Mouse (Mus musculus): ENCODE results near the gene Vipas39.
A peak's percentile ranks its signal among the peaks of the same experiment; 100 is the strongest.
"Not testable (repeated sequence)": the region's sequence is repeated elsewhere in the genome, so short reads cannot be mapped to it uniquely, and the experiment has no call there.

Gene Vipas39

DNA sequence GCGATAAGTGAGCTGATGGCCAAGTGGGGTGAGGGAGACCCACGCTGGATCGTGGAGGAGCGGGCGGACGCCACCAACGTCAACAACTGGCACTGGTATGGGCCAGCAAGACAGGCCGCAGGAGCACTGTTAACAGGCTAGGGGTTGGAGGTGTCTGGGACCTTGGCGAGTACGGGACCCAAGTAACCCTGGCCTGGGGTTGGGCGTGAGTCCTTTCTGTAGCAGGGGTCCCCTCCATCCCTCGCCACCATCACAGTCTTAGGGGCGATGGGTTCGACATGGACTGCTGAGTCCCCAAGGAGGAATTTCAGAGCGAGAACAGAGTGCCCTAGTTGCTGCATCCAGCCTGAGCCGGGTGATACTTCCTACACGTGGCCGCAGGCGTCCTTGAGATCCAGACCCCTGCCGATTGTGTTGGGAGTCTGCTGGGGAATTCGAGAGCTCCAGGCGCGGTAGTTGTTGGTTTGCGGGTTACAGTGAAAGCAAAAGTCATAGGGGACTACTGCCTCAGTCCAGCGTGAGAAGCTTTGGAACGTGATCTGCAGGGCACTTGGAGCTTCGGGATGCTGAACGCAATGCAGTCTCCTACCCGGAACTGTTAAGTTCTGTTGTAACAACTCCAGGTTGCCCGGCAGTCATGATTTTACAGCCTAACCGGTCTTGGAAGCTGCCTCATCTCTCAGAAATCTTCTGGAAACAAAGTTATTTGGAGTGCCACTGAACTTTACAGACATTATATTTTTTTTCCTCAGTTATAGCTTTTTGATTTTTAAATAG is 959 bp upstream of the Vipas39 start:
- no peak for DNase-seq

DNA sequence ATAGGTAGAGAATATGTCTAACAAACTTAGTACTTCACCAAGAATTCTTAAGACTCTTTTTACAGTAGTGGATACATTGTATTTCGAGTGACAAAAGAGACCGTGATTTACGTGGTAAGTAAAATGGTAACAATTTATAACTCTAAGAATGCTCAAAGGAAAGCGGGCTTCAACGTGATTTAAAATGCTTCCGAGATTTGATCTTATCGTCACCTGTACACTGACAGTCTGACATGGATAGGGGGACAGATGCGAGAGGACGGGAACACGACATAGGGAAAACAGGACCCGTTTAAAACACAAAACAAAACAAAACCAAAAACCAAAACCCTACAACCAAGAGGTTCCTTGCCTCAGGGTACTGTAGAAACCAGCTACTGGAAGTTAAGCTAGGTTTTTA is 612 bp downstream of the Vipas39 start:
- peak; percentile 30 for DNase-seq

DNA sequence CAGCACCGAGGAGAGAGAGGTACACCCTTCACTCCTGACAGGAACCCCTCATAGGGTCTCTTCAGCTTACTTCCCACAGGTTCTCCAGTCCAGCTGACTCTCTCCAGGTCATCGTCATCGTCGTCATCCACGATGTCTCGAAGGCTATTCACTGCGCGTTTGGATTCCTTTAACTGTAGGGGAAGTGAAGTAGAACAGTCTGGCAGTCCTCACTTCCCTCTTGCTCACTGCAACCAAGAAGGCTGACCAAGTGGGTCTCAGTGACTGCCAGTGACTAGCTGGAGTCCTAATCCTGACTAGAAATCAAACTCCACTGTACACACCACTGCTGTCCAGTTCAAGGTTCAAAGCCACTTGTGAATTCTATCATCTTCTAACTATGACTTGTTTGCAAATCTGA is 5.5 kb downstream of the Vipas39 start:
- no peak for DNase-seq

DNA sequence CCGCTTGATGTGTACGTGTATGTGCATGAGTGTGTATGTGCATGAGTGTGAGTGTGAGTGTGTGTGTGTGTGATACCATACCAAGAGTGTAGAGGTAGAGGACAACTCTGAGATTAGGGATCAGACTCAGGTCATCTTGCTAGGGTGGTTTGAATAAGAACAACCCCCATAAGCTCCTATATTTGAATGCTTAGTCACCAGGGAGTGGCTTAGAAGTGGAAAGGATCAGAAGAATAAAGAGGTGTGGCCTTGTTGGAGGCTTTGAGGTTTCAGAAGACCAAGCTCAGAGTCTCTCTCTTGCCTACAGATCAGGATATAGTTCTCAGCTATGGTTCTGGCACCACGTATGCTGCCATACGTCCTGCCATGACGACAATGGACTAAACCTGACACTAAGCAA is 9.4 kb downstream of the Vipas39 start:
- DNase-seq: no peak

DNA sequence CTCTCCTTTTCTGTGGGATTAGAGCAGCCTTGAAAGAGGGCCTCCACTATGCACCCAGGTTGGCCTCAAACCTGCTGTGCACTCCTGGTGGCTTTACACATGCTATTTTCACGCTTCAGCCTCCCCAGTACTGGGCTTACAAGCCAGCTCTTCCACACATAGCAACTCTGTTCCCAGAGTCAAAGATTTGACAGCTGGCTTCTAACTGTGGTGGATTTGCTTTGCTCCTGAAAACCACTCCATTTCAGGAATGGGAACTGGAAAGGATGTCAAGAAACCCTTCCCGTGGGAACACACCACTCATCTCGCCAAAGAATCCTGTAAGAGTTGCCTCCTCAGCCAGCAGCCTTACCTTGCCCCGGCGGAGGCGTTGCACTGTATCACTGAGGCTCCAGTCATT is 12.2 kb downstream of the Vipas39 start:
- no peak for DNase-seq

DNA sequence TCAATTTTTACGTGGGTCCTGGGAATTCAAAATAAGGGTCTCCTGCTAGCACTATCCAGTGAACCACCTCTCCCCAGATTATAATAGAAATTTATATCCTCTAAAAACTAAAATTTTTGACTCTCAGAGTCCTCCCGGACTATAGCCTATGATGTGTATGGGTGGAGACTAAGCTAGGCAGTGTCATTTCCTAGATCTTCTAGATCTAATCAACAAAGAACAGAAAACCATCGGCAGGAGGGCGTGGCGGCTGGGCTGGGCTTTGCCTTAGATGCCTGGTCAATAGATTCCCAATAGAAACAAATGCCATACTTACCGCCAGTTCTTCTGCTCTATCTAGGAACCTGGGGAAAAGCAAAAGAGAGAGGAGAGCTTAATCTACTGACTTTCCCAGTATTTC is 15.9 kb downstream of the Vipas39 start:
- no peak for DNase-seq

DNA sequence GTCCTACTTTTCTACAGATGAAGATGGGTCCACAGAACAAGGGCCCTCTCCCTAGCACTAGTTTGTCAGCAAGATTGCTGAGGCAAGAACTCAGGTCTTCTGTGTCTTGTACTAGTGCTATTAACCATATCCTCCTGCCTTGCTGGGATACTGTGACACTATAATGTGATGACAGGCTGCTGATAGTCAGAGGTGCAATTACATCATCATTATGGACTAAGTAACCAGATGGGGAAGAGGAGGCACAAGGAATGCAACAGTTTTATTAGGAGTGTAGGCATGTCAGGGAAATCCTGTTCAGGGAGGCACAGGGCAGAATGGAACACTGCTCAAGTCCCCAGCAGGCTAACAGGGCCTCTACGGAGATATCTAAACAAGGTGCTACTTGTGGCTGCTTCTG is 27.4 kb downstream of the Vipas39 start, which contains the start of gene Noxred1:
TSS of gene Noxred1 (minus strand) at position 101 of the 400 bp plus-strand sequence.
- DNase-seq: no peak

DNA sequence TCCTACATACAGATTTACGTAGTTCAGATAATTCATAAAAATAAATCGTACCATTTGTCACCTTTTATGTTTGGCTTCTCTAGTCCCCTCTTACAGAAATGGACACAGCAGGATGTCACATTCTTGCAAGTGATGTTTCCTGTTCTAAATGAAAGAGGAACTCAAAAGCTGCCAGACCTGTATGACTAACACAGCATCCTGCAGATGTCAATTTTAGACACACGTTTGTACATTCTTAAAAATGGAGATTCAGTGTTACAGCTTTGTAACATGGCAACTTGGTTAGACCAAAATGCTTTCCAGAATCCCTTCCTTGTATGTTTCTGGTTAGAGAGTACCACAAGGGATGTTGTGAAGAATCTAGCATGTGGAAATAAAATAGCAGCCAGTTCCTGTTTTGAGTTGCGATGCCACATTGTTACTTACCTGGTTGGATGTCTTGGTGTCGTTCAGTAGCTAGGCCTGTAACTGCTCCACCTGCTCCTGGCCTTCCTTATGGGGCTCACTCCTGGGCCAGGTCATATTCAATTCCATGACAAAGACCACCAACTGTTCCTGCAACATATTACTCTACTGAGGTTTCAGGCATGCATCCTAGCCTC is 29.1 kb downstream of the Vipas39 start:
- no peak for DNase-seq

DNA sequence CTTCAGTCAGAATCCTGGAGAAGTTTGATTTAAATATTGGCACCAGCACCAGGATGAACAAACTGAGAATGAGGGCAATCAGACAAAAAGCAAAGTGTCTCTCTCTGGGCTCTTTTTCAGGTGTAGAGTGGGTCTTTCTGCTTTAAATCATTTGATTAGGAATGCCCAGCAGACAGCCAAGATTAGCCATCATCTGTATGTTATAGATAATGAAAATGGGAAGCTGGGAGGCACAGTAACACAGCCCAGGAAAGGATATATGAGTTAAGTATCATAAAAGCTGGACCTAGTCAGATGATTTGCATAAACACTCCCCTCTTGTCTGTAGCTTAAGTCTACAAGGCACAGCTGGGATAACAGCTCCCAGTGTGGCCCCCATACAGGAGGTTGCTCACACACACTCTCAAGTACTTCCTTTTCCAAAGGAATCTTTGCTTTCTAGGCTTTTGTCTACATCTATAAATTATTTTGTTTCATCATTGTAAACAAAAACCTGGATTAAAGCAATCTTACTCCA is 35.6 kb downstream of the Vipas39 start:
- DNase-seq: no peak

DNA sequence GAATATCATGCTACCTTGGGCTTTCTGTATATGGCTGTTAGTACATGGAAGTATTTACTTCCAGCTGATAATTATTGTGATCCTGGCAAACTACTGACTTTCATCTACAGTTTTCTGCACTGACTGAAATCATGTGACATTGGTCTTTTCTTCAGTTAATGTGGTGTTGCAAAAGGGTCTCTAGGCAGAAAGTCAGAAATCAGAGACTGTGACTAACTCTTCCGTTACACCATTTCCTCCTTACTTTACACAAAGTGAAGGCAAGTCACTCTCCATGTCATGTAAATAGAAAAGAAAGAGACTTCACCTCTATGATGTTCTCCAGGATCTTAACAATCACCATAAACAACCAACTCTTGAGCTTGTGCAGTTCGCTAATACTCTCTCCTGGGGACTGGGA is 36.4 kb downstream of the Vipas39 start:
- DNase-seq: no peak

DNA sequence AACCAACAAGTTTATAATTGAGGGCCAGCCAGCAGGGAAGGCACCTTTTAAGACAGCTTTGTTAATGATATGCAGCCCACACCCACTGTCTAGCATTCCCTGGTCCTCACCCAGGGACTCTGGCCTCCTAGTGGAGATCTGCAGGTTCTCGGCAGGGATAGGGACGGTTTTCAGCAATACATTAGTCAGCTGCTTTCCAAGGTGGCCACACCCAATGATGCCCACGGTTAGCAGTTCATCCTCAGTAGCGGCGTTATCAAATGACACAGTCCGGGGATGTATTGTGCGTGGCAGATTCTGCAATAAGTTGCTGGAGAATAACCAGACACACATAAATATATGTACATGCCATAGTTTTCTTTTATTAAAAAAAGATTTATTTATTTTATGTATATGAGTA is 39.3 kb downstream of the Vipas39 start:
- DNase-seq: no peak

DNA sequence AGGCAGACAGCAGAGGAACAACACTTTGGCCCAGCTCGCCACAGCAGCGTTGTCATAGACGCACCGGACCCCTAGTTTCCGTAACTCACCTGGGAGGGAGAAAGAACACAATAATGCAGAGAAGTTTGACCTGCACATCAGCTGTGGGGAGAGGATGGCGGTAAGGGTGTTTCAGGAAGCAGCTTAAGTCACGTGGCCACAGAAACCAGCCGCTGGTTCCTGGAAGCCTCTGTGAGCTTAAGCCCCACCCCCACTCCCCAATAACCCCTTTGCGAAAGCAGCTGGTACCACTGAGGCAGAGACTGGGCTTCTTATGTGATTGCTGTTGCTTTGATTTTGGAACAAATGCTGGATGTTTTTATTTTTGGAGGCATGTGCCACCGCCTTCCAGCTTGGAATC is 41.1 kb downstream of the Vipas39 start:
- DNase-seq: no peak

DNA sequence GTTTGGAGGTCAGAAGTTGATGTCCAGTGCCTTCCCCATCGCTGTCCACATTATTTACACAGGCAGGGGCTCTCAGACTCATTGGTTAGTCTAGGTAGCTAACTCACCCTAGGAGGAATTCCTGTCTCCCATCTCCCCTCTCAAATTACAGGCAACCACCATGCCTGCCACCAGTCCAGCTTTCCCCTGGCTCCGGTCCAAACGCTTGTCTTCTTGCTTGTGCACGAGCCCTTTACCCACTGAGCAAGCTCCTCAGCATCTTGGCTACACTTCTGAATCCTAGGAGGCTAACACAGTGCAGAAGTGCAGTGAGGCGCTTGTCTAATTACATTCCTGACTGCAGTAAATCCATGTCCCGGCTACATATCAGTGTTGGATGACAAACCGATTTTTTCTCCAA is 46.7 kb downstream of the Vipas39 start:
- DNase-seq: no peak

DNA sequence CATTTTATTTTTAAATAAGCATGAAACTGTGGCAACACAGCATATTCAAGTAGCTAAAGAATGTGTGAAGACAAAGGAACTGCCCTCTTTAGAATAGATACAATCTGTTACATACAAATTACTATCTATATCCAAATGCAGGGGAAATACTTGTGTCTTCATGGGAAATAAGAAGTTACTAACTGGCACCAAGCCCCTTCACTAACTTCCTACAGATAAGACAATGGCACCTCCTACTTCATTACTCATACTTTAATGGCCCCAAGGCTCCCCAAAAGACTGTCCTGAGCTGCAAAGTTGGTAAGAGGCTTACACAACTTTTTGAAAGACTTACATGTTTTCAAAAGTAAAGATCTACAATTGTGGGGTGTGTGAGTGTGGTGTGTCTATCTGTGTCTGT is 48.5 kb downstream of the Vipas39 start:
- DNase-seq: no peak

DNA sequence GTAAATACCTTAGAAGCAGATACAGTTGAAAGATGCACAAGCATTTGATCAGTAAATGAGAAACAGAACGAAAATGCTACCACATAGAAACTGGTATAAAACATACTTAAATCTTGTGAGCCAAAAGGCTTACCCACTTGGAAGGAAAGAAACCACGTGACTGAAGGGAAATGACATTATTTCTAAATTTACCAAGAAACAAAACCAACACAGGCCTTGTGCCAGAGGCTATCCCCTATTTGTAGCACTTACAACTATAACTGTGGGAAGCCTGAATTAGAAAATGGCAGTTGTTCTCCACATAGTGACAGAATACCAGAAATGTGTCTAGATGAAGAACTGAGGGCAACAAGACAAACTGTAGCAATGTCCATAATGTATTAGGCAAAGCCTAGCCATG is 50.0 kb downstream of the Vipas39 start:
- DNase-seq: no peak

DNA sequence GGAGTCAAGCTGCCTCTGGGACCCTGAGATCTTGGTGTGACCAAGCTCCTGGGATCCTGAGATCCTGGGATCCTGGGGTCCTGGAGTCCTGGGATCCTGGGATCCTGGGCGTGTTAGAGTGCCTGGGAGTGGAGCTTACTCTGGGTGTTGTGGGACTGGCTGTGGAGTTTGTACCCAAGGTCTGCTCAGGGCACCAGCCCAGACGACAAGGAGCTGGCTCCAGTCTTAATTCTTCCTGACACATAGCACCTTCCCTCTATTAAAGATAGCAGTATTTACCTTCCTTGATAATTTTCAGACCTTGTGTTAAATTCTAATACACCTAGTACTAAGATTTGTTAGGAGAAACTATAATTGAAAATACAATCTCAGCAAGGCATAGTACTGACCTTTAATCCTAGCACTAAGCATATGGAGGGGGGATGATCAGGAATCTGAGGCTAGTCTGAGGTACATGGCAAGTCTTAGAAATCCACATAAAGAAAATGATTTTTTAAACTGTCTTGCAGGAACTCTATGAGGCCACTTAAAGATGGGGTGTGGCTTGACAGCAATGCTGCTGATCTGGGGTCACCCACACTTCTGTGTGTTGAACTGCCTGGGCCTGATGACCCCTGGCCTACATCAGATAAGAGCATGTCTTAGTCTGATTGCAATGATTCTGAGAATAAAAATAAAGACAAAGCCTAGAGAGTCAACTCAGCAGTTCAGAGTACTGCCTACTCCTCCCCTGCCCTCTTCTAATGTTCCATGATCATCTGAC is 53.0 kb downstream of the Vipas39 start:
- no peak for DNase-seq

DNA sequence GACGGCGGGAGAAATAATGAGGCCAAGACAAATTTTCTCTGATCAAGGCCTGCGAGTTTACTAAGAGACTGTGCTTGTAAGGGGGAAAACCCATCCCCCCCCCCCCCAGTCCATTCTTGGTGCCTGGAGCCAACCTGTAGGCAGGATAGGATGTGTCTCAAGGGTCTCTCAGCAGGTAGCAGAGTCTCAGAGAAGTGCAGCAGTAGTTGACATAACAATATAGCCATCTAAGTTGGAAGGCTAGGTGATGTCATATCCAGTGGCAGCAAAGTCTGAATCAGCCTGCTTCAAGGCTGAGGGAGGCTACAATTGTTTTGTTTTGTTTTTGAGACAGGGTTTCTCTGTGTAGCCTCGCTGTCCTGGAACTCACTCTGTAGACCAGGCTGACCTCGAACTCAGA is 60.3 kb downstream of the Vipas39 start:
- DNase-seq: not testable (repeated sequence)

DNA sequence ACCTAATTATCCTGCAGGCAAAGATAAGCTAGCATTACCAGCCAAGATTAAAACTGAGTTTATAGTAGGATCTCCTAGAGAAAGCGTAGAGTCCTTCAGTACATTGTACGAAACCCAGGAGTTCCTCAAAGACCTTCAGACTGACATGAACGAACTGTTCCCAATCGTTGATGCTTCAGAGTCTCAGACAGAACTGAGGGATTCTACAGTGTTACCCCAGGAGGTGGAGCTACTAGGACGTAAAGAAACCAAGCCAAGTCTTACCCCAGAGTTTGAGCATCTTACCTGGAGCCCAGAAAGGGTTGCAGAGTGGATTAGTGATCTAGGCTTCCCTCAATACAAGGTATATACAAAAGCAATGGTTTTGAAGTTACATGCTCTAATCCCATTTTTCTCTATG is 64.4 kb downstream of the Vipas39 start:
- no peak for DNase-seq

DNA sequence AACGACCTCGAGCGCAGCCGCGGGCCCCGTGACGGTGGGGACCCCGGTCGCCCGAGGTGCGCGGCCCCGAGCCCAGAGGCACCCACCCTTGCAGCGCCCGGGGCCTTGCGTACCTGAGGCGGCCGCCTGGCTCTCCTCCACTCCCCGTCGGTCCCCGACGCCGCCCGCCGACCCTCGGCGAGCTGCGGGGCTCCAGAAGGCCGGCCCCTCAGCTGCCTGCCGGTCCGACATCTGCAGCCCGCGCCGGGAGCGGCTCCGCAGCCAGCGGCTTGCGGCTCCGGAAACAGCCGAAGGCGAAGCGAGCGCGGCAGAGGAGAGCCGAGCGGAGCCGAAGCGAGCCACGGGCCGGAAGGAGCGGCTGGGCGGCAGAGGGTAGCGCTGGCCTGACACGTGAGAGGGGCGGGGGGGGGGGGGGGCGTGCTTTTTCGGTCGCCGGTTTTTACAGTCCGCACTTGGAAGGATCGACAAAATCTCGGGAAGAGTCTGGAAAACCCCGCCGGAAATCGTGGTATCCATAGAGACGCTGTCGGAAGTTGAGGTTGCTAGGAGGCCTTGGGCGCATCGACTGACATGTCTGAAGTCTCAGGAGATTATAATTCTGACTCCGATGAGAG is 66.0 kb downstream of the Vipas39 start, which contains the start of gene Tmed8:
TSS of gene Tmed8 (minus strand) at position 482 of the 614 bp plus-strand sequence.
- DNase-seq: peak; percentile 75

DNA sequence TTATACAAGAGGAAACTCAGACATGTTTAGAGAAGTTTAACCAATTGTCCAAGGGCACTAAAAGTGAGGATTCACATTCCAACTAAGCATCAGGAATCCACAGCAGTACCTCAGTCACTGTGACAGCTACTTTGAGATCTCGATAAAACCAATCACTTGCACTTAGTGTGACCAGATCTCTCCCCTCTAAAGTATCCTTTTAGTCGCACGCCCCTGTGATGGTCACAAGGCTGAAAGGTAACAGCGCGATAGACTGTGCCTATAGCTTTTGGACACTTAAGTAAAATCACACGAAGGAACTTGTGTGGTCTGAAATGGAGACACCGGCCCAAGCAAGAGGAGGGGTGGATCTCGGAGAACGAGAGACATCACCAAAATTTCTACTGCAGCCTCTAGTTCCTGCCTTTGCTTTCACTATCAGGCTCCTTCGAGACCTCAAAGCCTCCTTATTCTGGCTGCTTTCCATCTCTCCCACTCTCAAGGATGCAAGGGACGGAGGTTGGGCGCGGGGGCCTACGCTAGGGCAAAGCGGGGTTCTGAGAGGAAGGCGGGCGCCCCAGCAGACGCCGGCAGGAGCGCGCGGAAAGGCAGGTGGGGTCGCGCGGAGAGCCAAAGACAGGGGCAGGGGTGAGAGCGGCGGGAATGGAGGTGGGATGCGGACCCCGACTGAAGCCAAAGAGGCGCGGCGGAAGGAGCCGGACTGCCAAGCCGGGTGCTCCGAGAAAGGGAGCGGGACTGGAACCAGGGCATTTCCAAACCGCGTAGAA is 66.7 kb downstream of the Vipas39 start, which contains the start of gene Samd15:
TSS of gene Samd15 (plus strand) at position 518 of the 767 bp plus-strand sequence.
- DNase-seq: peak; percentile 54

DNA sequence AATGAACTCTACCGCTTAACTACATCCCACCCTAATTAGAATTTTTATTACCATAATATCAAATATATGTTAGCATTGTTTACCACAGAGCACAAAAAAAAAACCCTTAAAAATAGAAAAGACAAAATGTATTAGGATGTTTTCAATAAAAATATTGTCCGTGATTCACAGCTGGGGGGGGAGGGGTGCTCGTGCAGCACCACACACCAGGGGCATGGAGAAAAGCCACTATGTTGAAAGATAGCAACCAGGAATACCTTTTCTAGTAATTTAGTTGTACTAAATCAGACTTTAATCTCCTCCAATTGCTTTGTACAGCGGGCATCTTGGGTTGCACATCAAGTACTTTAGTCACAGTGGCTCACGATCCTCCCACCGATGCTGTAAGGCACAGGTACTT is 67.3 kb downstream of the Vipas39 start:
- no peak for DNase-seq

DNA sequence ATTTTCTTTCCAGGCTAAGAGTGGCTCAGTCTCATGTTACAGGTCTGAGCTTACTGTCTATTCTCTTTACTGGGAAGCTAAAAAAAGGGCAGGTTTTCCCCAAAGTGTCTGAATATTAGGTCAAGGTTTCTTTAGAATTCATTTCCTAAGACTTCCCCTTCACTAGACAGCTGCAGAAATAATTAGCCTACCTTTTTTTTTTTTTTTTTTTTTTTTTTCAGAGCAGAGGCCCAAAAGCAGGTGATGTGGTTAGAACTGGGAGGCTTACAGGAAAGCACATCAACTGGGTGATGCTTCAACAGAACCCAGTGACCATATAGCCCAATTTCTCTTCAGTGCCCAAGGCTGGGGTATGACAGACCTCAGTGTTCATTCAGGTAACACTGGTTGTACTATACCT is 69.7 kb downstream of the Vipas39 start:
- no peak for DNase-seq
